Mouse (Mus musculus): ENCODE results near the gene Phb2.
A peak's percentile ranks its signal among the peaks of the same experiment; 100 is the strongest.

GRCm38 (mm10) chr6:124759259-124759658 lies 47.1 kb downstream of the Phb2 start:
- peak; percentile 84; the same call in 1 of the 2 replicates for TF ChIP-seq CTCF (IDR thresholded peaks at IDR 0.05; ENCODE audit: control insufficient read depth, insufficient read depth, insufficient replicate concordance, low read depth, low read length)
- no peak for TF ChIP-seq POLR2A (IDR thresholded peaks at IDR 0.05; ENCODE audit: control insufficient read depth, low read depth, low read length)
